Mouse (Mus musculus): ENCODE data around the gene Grip1.

GRCm38 (mm10) chr10:119447930-119448329, 5.7 kb upstream of the Grip1 start:
- TF ChIP-seq CTCF (IDR thresholded peaks at IDR 0.05; ENCODE audit: low read depth) (no peak), EP300 (IDR thresholded peaks at IDR 0.05; ENCODE audit: low read depth) (no peak)

Measured in heart, postnatal 0 days (tissue).